Mouse (Mus musculus) thymus, postnatal 0 days (tissue): ENCODE measurements around the gene Kif18a. TPM values are rescaled to one million over a fixed set of nuclear protein-coding genes. Genes with fewer than 3 reads are reported as not detected.

Source experiments
- DNase-seq: peaks from one replicate; pipeline ENCODE4 v3.0.0-alpha.2; 2015; ENCODE audit warnings: low spot score
- polyA plus RNA-seq: library from polyadenylated mRNA; unstranded; fragments of >200 nt; fragmentation: Nextera tagmentation; extraction: Ambion mirVana; gene quantifications from 2 replicates; pipeline ENCODE4 v1.2.1, GENCODE M21; 2015

The Kif18a gene
- polyA plus RNA-seq, 1 experiment from 2014 or later = 28.7 TPM

GRCm38 (mm10) chr2:109365962-109366361 is 85.4 kb downstream of the Kif18a start:
- no peak for DNase-seq

GRCm38 (mm10) chr2:109374881-109375280 is 94.3 kb downstream of the Kif18a start:
- DNase-seq = no peak

DNA sequence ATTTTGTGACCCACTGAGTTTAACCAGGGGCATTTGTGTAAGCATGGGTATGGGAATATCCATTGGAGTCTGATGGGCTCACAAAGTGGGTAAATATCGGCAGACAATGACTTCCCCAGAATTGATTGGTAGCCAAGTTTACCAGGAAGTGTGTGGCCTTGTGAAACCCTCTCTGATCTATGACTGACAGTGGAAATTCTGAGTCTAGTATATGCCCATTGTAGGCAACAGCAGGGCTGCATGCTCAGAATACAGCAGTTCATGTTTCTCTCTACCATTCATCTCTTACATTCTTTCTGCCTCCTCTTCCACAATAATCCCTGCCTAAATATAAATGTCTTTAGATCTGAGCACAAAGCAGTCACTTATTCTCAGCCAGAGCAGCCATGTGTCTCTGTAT is 103.5 kb downstream of the Kif18a start:
- no peak for DNase-seq

- no peak for DNase-seq
Observed at GRCm38 (mm10) chr2:109386211-109386610, 105.7 kb downstream of the Kif18a start.

- DNase-seq = no peak
Observed at GRCm38 (mm10) chr2:109388733-109389132, 108.2 kb downstream of the Kif18a start.

DNA sequence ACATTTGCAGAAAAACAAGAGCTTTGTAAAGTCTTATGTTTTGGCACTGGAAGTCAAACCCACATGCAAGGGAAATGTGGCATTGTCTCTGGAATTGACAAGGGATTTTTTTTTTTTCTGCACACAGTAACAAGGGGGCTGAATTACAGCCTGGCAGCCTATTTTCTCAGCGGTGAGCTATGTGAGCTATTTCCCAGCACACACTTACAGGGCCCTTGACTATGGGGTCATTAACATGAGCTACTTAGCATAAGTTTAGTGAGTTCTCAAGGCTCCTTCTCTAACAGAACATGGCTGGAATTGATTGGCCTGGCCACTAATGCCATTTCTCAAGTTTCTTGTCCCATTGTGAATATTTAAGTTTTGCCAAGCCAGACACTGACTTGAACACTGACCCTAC is 109.4 kb downstream of the Kif18a start:
- DNase-seq = no peak

Other genes starting within 250 kb of the Kif18a start
- 9.0 and 10.1 TPM in 2 replicates for gene Mettl15, start within 50 bp of the Kif18a start, polyA plus RNA-seq